Mouse (Mus musculus): ENCODE measurements around the gene Esrp2.

Gene Esrp2

GRCm38 (mm10) chr8:106123443-106123842 is 13.3 kb downstream of the Esrp2 start:
- no peak for DNase-seq (ENCODE audit: low spot score)

GRCm38 (mm10) chr8:106115897-106116296 is 20.9 kb downstream of the Esrp2 start:
- DNase-seq (ENCODE audit: low spot score) = peak; percentile 67

- DNase-seq (ENCODE audit: low spot score) = no peak
Measured at GRCm38 (mm10) chr8:106112514-106112913, 24.3 kb downstream of the Esrp2 start.

- DNase-seq (ENCODE audit: low spot score) = no peak
Measured at GRCm38 (mm10) chr8:106112041-106112440, 24.7 kb downstream of the Esrp2 start.

GRCm38 (mm10) chr8:106108729-106109128 is 28.0 kb downstream of the Esrp2 start:
- DNase-seq (ENCODE audit: low spot score) = peak; percentile 60

GRCm38 (mm10) chr8:106108080-106108479 is 28.7 kb downstream of the Esrp2 start:
- peak; percentile 66 for DNase-seq (ENCODE audit: low spot score)

GRCm38 (mm10) chr8:106106193-106106592 is 30.6 kb downstream of the Esrp2 start:
- DNase-seq (ENCODE audit: low spot score) = no peak

- DNase-seq (ENCODE audit: low spot score) = no peak
Measured at GRCm38 (mm10) chr8:106103888-106104287, 32.9 kb downstream of the Esrp2 start.

GRCm38 (mm10) chr8:106102321-106102720 is 34.5 kb downstream of the Esrp2 start:
- no peak for DNase-seq (ENCODE audit: low spot score)
